Mouse (Mus musculus) midbrain, embryonic 14.5 days (tissue): Measurements from ENCODE around the gene Foxp2. TPM values are rescaled to one million over a fixed set of nuclear protein-coding genes. Genes with fewer than 3 reads are reported as not detected.

ENCODE experiments used
- ATAC-seq: fragments of 200-750 bp; cut with Nextera tagmentation; 2 replicates; pipeline ENCODE4 v1.8.0; 2017; ENCODE audit warnings: moderate number of reproducible peaks, moderate library complexity; ENCODE audit not compliant: low FRiP score, low TSS enrichment
- DNase-seq: peaks from one replicate; pipeline ENCODE4 v3.0.0-alpha.2; 2015
- H3K27ac ChIP-seq: fragments of 300-500 bp; sonication (generic); replicated peaks from 2 replicates; pipeline ENCODE4 v1.5.1; 2014; ENCODE audit warnings: mild to moderate bottlenecking, low read depth, low read length, moderate library complexity
- H3K27me3 ChIP-seq: fragments of 300-500 bp; sonication (generic); 2 replicates; pipeline ENCODE4 v1.6.1; 2014; ENCODE audit warnings: low read length, control low read depth, mixed read lengths; ENCODE audit not compliant: control insufficient read depth, insufficient read depth
- H3K36me3 ChIP-seq: fragments of 300-500 bp; sonication (generic); 2 replicates; pipeline ENCODE4 v1.6.1; 2014; ENCODE audit warnings: low read length, control low read depth; ENCODE audit not compliant: control insufficient read depth, insufficient read depth
- H3K4me1 ChIP-seq: fragments of 300-500 bp; sonication (generic); 2 replicates; pipeline ENCODE4 v1.6.1; 2014; ENCODE audit warnings: mild to moderate bottlenecking, antibody characterized with exemption, low read length, control low read depth; ENCODE audit not compliant: control insufficient read depth, insufficient read depth
- H3K4me2 ChIP-seq: fragments of 300-500 bp; sonication (generic); 2 replicates; pipeline ENCODE4 v1.6.1; 2014; ENCODE audit warnings: mild to moderate bottlenecking, low read length, moderate library complexity
- H3K4me3 ChIP-seq: fragments of 300-500 bp; sonication (generic); replicated peaks from 2 replicates; pipeline ENCODE4 v1.5.1; 2014; ENCODE audit warnings: low read depth, low read length
- H3K9ac ChIP-seq: fragments of 300-500 bp; sonication (generic); replicated peaks from 2 replicates; pipeline ENCODE4 v1.6.1; 2014; ENCODE audit warnings: mild to moderate bottlenecking, low read length, moderate library complexity
- H3K9me3 ChIP-seq: fragments of 300-500 bp; sonication (generic); 2 replicates; pipeline ENCODE4 v1.6.1; 2016; ENCODE audit warnings: low read length, control low read depth, mixed read lengths; ENCODE audit not compliant: control insufficient read depth
- WGBS: fragments of 180-500 bp; shearing (Covaris S2); extraction: QIAGEN DNeasy Blood & Tissue Kit; methylation state at CpG from one replicate; pipeline ENCODE4 v1.1.7; 2014; 5-methylcytosine and 5-hydroxymethylcytosine counted together
- polyA plus RNA-seq: library from polyadenylated mRNA; unstranded; fragments of >200 nt; fragmentation: Nextera tagmentation; extraction: Ambion mirVana; gene quantifications from 2 replicates; pipeline ENCODE4 v1.2.1, GENCODE M21; 2014

Gene Foxp2
- polyA plus RNA-seq, 1 experiment from 2014 or later: 106 TPM

GRCm38 (mm10) chr6:15008113-15008512 lies 107.0 kb downstream of the Foxp2 start:
- WGBS: 94% methylated on average over 1 of the region's 1 CpGs
- no peaks in the 10 kb centered on the region for H3K4me1 ChIP-seq
- DNase-seq (no peak), ATAC-seq (no peak)
- H3K27me3 ChIP-seq: no peaks in the 10 kb centered on the region
- no peak overlapping the region for H3K4me3 ChIP-seq
- no peak overlapping the region for H3K4me2 ChIP-seq
- no peak overlapping the region for H3K27ac ChIP-seq
- H3K9ac ChIP-seq: no peak overlapping the region
- H3K9me3 ChIP-seq: no peaks in the 10 kb centered on the region
- no peaks in the 10 kb centered on the region for H3K36me3 ChIP-seq

- no peaks in the 10 kb centered on the region for H3K36me3 ChIP-seq
- no peak for DNase-seq
- H3K9ac ChIP-seq: no peak overlapping the region
- H3K9me3 ChIP-seq: no peaks in the 10 kb centered on the region
- no peak overlapping the region for H3K4me2 ChIP-seq
- H3K4me1 ChIP-seq: no peaks in the 10 kb centered on the region
- H3K27me3 ChIP-seq: no peaks in the 10 kb centered on the region
- no peak overlapping the region for H3K4me3 ChIP-seq
- H3K27ac ChIP-seq: no peak overlapping the region
- WGBS: 95% methylated on average over 3 of the region's 3 CpGs
- ATAC-seq: no peak
These were observed 127.3 kb downstream of the Foxp2 start for GRCm38 (mm10) chr6:15028488-15028887.

- no peaks in the 10 kb centered on the region for H3K4me1 ChIP-seq
- no peak overlapping the region for H3K27ac ChIP-seq
- DNase-seq: no peak
- ATAC-seq: no peak
- H3K9me3 ChIP-seq: no peaks in the 10 kb centered on the region
- H3K4me2 ChIP-seq: no peak overlapping the region
- no peak overlapping the region for H3K9ac ChIP-seq
- H3K36me3 ChIP-seq: no peaks in the 10 kb centered on the region
- no peaks in the 10 kb centered on the region for H3K27me3 ChIP-seq
- 66% methylated on average over 7 of the region's 7 CpGs for WGBS
- no peak overlapping the region for H3K4me3 ChIP-seq
These were observed 128.4 kb downstream of the Foxp2 start for GRCm38 (mm10) chr6:15029446-15030125.

- Histone ChIP-seq H3K9me3 (no peaks in the 10 kb centered on the region), H3K27me3 (no peaks in the 10 kb centered on the region), H3K4me1 (no peaks in the 10 kb centered on the region), H3K9ac (no peak overlapping the region), H3K4me3 (no peak overlapping the region), H3K27ac (no peak overlapping the region), H3K4me2 (no peak overlapping the region), H3K36me3 (no peaks in the 10 kb centered on the region)
- 10% methylated on average over 1 of the region's 1 CpGs for WGBS
- no peak for ATAC-seq
- no peak for DNase-seq
These were observed 162.1 kb downstream of the Foxp2 start for GRCm38 (mm10) chr6:15063246-15063645.

- no peak overlapping the region for H3K4me3 ChIP-seq
- no peaks in the 10 kb centered on the region for H3K4me1 ChIP-seq
- no peaks in the 10 kb centered on the region for H3K27me3 ChIP-seq
- no peaks in the 10 kb centered on the region for H3K36me3 ChIP-seq
- no peak overlapping the region for H3K27ac ChIP-seq
- no peaks in the 10 kb centered on the region for H3K9me3 ChIP-seq
- DNase-seq: no peak
- no peak overlapping the region for H3K9ac ChIP-seq
- ATAC-seq: no peak
- 78% methylated on average over 1 of the region's 1 CpGs for WGBS
- no peak overlapping the region for H3K4me2 ChIP-seq
These were observed 200.4 kb downstream of the Foxp2 start for GRCm38 (mm10) chr6:15101548-15101947.

- no peaks in the 10 kb centered on the region for H3K36me3 ChIP-seq
- no peaks in the 10 kb centered on the region for H3K4me1 ChIP-seq
- DNase-seq: peak; percentile 76
- no peak overlapping the region for H3K4me3 ChIP-seq
- no peak overlapping the region for H3K4me2 ChIP-seq
- WGBS: 52% methylated on average over 5 of the region's 5 CpGs
- no peaks in the 10 kb centered on the region for H3K9me3 ChIP-seq
- H3K27ac ChIP-seq: no peak overlapping the region
- H3K27me3 ChIP-seq: no peaks in the 10 kb centered on the region
- ATAC-seq: peak; percentile 71; the same call in 1 of the 2 replicates
- H3K9ac ChIP-seq: no peak overlapping the region
These were observed 219.8 kb downstream of the Foxp2 start for GRCm38 (mm10) chr6:15120916-15121315.

GRCm38 (mm10) chr6:15121339-15121738 lies 220.2 kb downstream of the Foxp2 start:
- no peaks in the 10 kb centered on the region for H3K36me3 ChIP-seq
- no peak overlapping the region for H3K4me3 ChIP-seq
- no peak overlapping the region for H3K9ac ChIP-seq
- DNase-seq (peak; percentile 10), ATAC-seq (no peak)
- no peaks in the 10 kb centered on the region for H3K27me3 ChIP-seq
- no peaks in the 10 kb centered on the region for H3K4me1 ChIP-seq
- no peak overlapping the region for H3K4me2 ChIP-seq
- H3K9me3 ChIP-seq: no peaks in the 10 kb centered on the region
- no peak overlapping the region for H3K27ac ChIP-seq

GRCm38 (mm10) chr6:15130142-15130541 lies 229.0 kb downstream of the Foxp2 start:
- DNase-seq: no peak
- WGBS: 93% methylated on average over 2 of the region's 2 CpGs
- Histone ChIP-seq H3K4me1 (no peaks in the 10 kb centered on the region), H3K27me3 (no peaks in the 10 kb centered on the region), H3K9me3 (no peaks in the 10 kb centered on the region), H3K4me2 (no peak overlapping the region), H3K27ac (no peak overlapping the region), H3K9ac (no peak overlapping the region), H3K36me3 (no peaks in the 10 kb centered on the region), H3K4me3 (no peak overlapping the region)
- no peak for ATAC-seq

GRCm38 (mm10) chr6:15142094-15142493 lies 240.9 kb downstream of the Foxp2 start:
- Histone ChIP-seq H3K27ac (no peak overlapping the region), H3K27me3 (no peaks in the 10 kb centered on the region), H3K9ac (no peak overlapping the region), H3K36me3 (no peaks in the 10 kb centered on the region), H3K4me3 (no peak overlapping the region), H3K9me3 (no peaks in the 10 kb centered on the region), H3K4me2 (no peak overlapping the region), H3K4me1 (no peaks in the 10 kb centered on the region)
- no peak for DNase-seq
- ATAC-seq: no peak
- WGBS: 87% methylated on average over 1 of the region's 1 CpGs
